Comparison of ENCODE assay signal across 9 mouse cellular contexts in genomic region chr4:115075204-115075915, GRCm38 (mm10). TPM values are rescaled to one million over a fixed set of nuclear protein-coding genes. Genes with fewer than 3 reads are reported as not detected.
DNase-seq lines count a peak whose midpoint lies in the region; ATAC-seq lines count a peak whose summit lies in the region.
"Had no signal": no experiment of that assay in that cellular context is flagged by ENCODE, and none has a peak within 500 bp of the region (broad histone marks: within the 10 kb centered on the region; RNA-seq: fewer than 3 reads in every experiment).

No protein-coding gene starts in this region.

- peaks cover 16% of the 10 kb centered on the region; the same call in 1 of the 2 replicates for H3K27me3 ChIP-seq in limb, embryonic 10.5 days (ENCODE audit: low read depth, poor library complexity, severe bottlenecking)
- H3K27me3 ChIP-seq in stomach, embryonic 14.5 days (ENCODE audit: control insufficient read depth, insufficient read depth, low read length), result no peaks in the 10 kb centered on the region
- H3K27me3 ChIP-seq in neural tube, embryonic 15.5 days (replicated peaks), result peaks cover 5% of the 10 kb centered on the region; the same call in 1 of the 2 replicates

- peak; percentile 17; the same call in 1 of the 2 replicates for ATAC-seq in stomach, embryonic 14.5 days (ENCODE audit: insufficient number of reproducible peaks, insufficient read depth, low FRiP score, low read depth)
- ATAC-seq in neural tube, embryonic 15.5 days (ENCODE audit: low FRiP score), result no peak

- no peak overlapping the region for H3K4me2 ChIP-seq in stomach, embryonic 14.5 days (replicated peaks; ENCODE audit: low read depth, low read length)
- no peak overlapping the region for H3K4me2 ChIP-seq in neural tube, embryonic 15.5 days

- H3K27ac ChIP-seq in limb, embryonic 10.5 days, result 0 out of 2 replicates have a peak overlapping the region, but pooled peaks have one; percentile 14
- no peak overlapping the region for H3K27ac ChIP-seq in stomach, embryonic 14.5 days (ENCODE audit: low read length)
- no peak overlapping the region for H3K27ac ChIP-seq in neural tube, embryonic 15.5 days (replicated peaks)

- H3K4me3 ChIP-seq in limb, embryonic 10.5 days, result no peak overlapping the region
- no peak overlapping the region for H3K4me3 ChIP-seq in stomach, embryonic 14.5 days (ENCODE audit: low read depth, low read length)
- no peak overlapping the region for H3K4me3 ChIP-seq in neural tube, embryonic 15.5 days (replicated peaks)

- H3K9ac ChIP-seq in stomach, embryonic 14.5 days (replicated peaks; ENCODE audit: low read depth, low read length), result no peak overlapping the region
- H3K9ac ChIP-seq in neural tube, embryonic 15.5 days (replicated peaks), result no peak overlapping the region

- H3K36me3 ChIP-seq in limb, embryonic 10.5 days, result no peaks in the 10 kb centered on the region
- no peaks in the 10 kb centered on the region for H3K36me3 ChIP-seq in stomach, embryonic 14.5 days (ENCODE audit: control insufficient read depth, insufficient read depth, low read length)
- H3K36me3 ChIP-seq in neural tube, embryonic 15.5 days, result no peaks in the 10 kb centered on the region

- WGBS in limb, embryonic 10.5 days, result 58% methylated on average over 3 of the region's 3 CpGs
- 37% methylated on average over 3 of the region's 3 CpGs for WGBS in stomach, embryonic 14.5 days
- 60% methylated on average over 3 of the region's 3 CpGs for WGBS in neural tube, embryonic 15.5 days

- DNase-seq in gastrocnemius, postnatal 25 days, result peak; percentile 25
- no peak for DNase-seq in gastrocnemius, postnatal 36 days
- DNase-seq in heart, adult 8-10 months (ENCODE audit: low spot score), result peak; percentile 52
- DNase-seq in limb, embryonic 10.5 days (ENCODE audit: low spot score), result no peak
- no peak for DNase-seq in left cerebral cortex, adult 11 months (ENCODE audit: low spot score)
- DNase-seq in urinary bladder, adult 18-20 months (ENCODE audit: low spot score in 2 of 2), result no peak

- no peaks in the 10 kb centered on the region for H3K9me3 ChIP-seq in limb, embryonic 10.5 days (replicated peaks)
- no peaks in the 10 kb centered on the region for H3K9me3 ChIP-seq in stomach, embryonic 14.5 days (ENCODE audit: control insufficient read depth, low read depth, low read length)
- no peaks in the 10 kb centered on the region for H3K9me3 ChIP-seq in neural tube, embryonic 15.5 days (replicated peaks)

- intact Hi-C loops in gastrocnemius, postnatal 36 days (cut with DNase I), result no loop called here

- H3K4me1 ChIP-seq in limb, embryonic 10.5 days, result peaks cover 18% of the 10 kb centered on the region
- peaks cover 7% of the 10 kb centered on the region; the same call in 1 of the 2 replicates for H3K4me1 ChIP-seq in stomach, embryonic 14.5 days (ENCODE audit: control insufficient read depth, insufficient read depth, low read length)
- H3K4me1 ChIP-seq in neural tube, embryonic 15.5 days, result peaks cover 14% of the 10 kb centered on the region

RNA-seq across cellular contexts. Expression of gene Pdzk1ip1, which starts 13.1 kb away (rescaled TPM):
- total RNA-seq in gastrocnemius, postnatal 25 days (2021), result not detected
- total RNA-seq in gastrocnemius, postnatal 36 days (2021), result not detected
- total RNA-seq in heart, adult 8-10 months (2022), result under 1 TPM in 2 of 4 experiments, not detected in 2; 0.71 to 0.86 TPM
- polyA plus RNA-seq in limb, embryonic 10.5 days (2016; fragmentation: Nextera tagmentation; extraction: Ambion mirVana), result 6.8 and 9.0 TPM in 2 replicates
- 42.3 and 43.8 TPM in 2 replicates for polyA plus RNA-seq in stomach, embryonic 14.5 days (2014; fragmentation: Nextera tagmentation; extraction: Ambion mirVana)
- 3.0 and 6.7 TPM in 2 replicates for polyA plus RNA-seq in neural tube, embryonic 15.5 days (2015; fragmentation: Nextera tagmentation; extraction: Ambion mirVana)

RNA-seq across cellular contexts. Expression of gene Tal1, which starts 19.1 kb away (rescaled TPM):
- total RNA-seq in gastrocnemius, postnatal 25 days (2021), result 1 to 10 TPM in 1 of 2 experiments, under 1 TPM in 1; 0.46 to 1.3 TPM
- total RNA-seq in gastrocnemius, postnatal 36 days (2021), result 1 to 10 TPM; 1.2 TPM
- total RNA-seq in heart, adult 8-10 months (2022), result 1 to 10 TPM; 2.5 to 3.6 (median 2.9) TPM
- 1.7 TPM in 2 replicates for polyA plus RNA-seq in limb, embryonic 10.5 days (2016; fragmentation: Nextera tagmentation; extraction: Ambion mirVana)
- 0.55 and 0.97 TPM in 2 replicates for polyA plus RNA-seq in stomach, embryonic 14.5 days (2014; fragmentation: Nextera tagmentation; extraction: Ambion mirVana)
- polyA plus RNA-seq in neural tube, embryonic 15.5 days (2015; fragmentation: Nextera tagmentation; extraction: Ambion mirVana), result 1.0 and 1.7 TPM in 2 replicates

RNA-seq across cellular contexts. Expression of gene Cyp4x1, which starts 58.7 kb away (rescaled TPM):
- not detected for total RNA-seq in gastrocnemius, postnatal 25 days (2021)
- total RNA-seq in gastrocnemius, postnatal 36 days (2021), result not detected
- not detected for total RNA-seq in heart, adult 8-10 months (2022)
- 0.04 and 0.06 TPM in 2 replicates for polyA plus RNA-seq in limb, embryonic 10.5 days (2016; fragmentation: Nextera tagmentation; extraction: Ambion mirVana)
- 0.54 and 1.4 TPM in 2 replicates for polyA plus RNA-seq in stomach, embryonic 14.5 days (2014; fragmentation: Nextera tagmentation; extraction: Ambion mirVana)
- 9.1 and 10.3 TPM in 2 replicates for polyA plus RNA-seq in neural tube, embryonic 15.5 days (2015; fragmentation: Nextera tagmentation; extraction: Ambion mirVana)
- total RNA-seq: CH12.LX had no signal

Comparison
In these comparisons a context has a peak if more than half of its experiments do, and no peak if none do; other contexts are left out.
1. DNase-seq: peak in gastrocnemius, postnatal 25 days (single experiment) and heart, adult 8-10 months (single experiment); none in gastrocnemius, postnatal 36 days (0 of 2), limb, embryonic 10.5 days (single experiment), left cerebral cortex, adult 11 months (single experiment) and urinary bladder, adult 18-20 months (0 of 2).